Mouse (Mus musculus) stomach, postnatal 0 days (tissue): ENCODE results near the gene Sdc4.

ENCODE experiments used
- CTCF ChIP-seq: IDR thresholded peaks from 2 replicates; pipeline ENCODE4 v1.5.1; 2016; ENCODE audit warnings: antibody characterized with exemption, low read depth, mild to moderate bottlenecking, moderate library complexity
- EP300 ChIP-seq: optimal IDR thresholded peaks from 2 replicates; pipeline ENCODE3; 2016; ENCODE audit warnings: antibody characterized with exemption

GRCm38 (mm10) chr2:164377478-164378426 is 65.9 kb downstream of the Sdc4 start:
- TF ChIP-seq EP300 (no peak), CTCF (no peak)
